Mouse (Mus musculus) limb, embryonic 13.5 days (tissue): ENCODE measurements around the gene N4bp2. TPM values are rescaled to one million over a fixed set of nuclear protein-coding genes. Genes with fewer than 3 reads are reported as not detected.
"Not testable (repeated sequence)": the region's sequence is repeated elsewhere in the genome, so short reads cannot be mapped to it uniquely, and the experiment has no call there.

Source experiments
- ATAC-seq: fragments of 200-750 bp; cut with Nextera tagmentation; 2 replicates; pipeline ENCODE4 v1.8.0; 2017; ENCODE audit warnings: low read depth, moderate number of reproducible peaks, moderate TSS enrichment; ENCODE audit not compliant: low FRiP score
- H3K27ac ChIP-seq: fragments of 300-500 bp; sonication (generic); 2 replicates; pipeline ENCODE4 v1.5.1; 2015; ENCODE audit warnings: inconsistent platforms, mild to moderate bottlenecking, moderate library complexity
- H3K27me3 ChIP-seq: fragments of 300-500 bp; sonication (generic); 2 replicates; pipeline ENCODE4 v1.6.1; 2015; ENCODE audit warnings: mild to moderate bottlenecking, inconsistent platforms
- H3K36me3 ChIP-seq: fragments of 300-500 bp; sonication (generic); 2 replicates; pipeline ENCODE4 v1.6.1; 2015; ENCODE audit warnings: inconsistent platforms, mild to moderate bottlenecking, moderate library complexity
- H3K4me1 ChIP-seq: fragments of 300-500 bp; sonication (generic); 2 replicates; pipeline ENCODE4 v1.6.1; 2015; ENCODE audit warnings: inconsistent platforms
- H3K4me2 ChIP-seq: fragments of 300-500 bp; sonication (generic); replicated peaks from 2 replicates; pipeline ENCODE4 v1.6.1; 2015; ENCODE audit warnings: inconsistent platforms, mild to moderate bottlenecking, moderate library complexity
- H3K4me3 ChIP-seq: fragments of 300-500 bp; sonication (generic); 2 replicates; pipeline ENCODE4 v1.5.1; 2015; ENCODE audit warnings: moderate library complexity, mild to moderate bottlenecking, inconsistent platforms
- H3K9ac ChIP-seq: fragments of 300-500 bp; sonication (generic); 2 replicates; pipeline ENCODE4 v1.6.1; 2015; ENCODE audit warnings: mild to moderate bottlenecking, inconsistent platforms
- H3K9me3 ChIP-seq: fragments of 300-500 bp; sonication (generic); 2 replicates; pipeline ENCODE4 v1.6.1; 2016; ENCODE audit warnings: inconsistent platforms
- WGBS: fragments of 180-500 bp; shearing (Covaris S2); methylation state at CpG from one replicate; pipeline ENCODE4 v1.1.7; 2015; 5-methylcytosine and 5-hydroxymethylcytosine counted together
- polyA plus RNA-seq: library from polyadenylated mRNA; unstranded; fragments of >200 nt; fragmentation: Nextera tagmentation; extraction: Ambion mirVana; gene quantifications from 2 replicates; pipeline ENCODE4 v1.2.1, GENCODE M21; 2015

N4bp2 gene
- 35.3 and 37.0 TPM in 2 replicates for polyA plus RNA-seq

GRCm38 (mm10) chr5:65763088-65763915 lies at the start of gene N4bp2:
Gene N4bp2, plus strand, starts transcription at chr5:65763521.
- Histone ChIP-seq H3K9me3 (no peaks in the 10 kb centered on the region), H3K4me1 (peaks cover 21% of the 10 kb centered on the region), H3K4me3 (peak within 1 kb of the TSS; percentile 91), H3K4me2 (peak within 1 kb of the TSS; percentile 73), H3K36me3 (peaks cover 8% of the 10 kb centered on the region; the same call in 1 of the 2 replicates), H3K9ac (peak within 1 kb of the TSS; percentile 100), H3K27me3 (no peaks in the 10 kb centered on the region), H3K27ac (peak within 1 kb of the TSS; percentile 100)
- under 1% methylated on average over 56 of the region's 80 CpGs for WGBS
- ATAC-seq: peak; percentile 30

GRCm38 (mm10) chr5:65715084-65715483 lies 48.2 kb upstream of the N4bp2 start:
- ATAC-seq: no peak
- Histone ChIP-seq H3K9ac (no peak overlapping the region), H3K4me3 (no peak overlapping the region), H3K4me1 (no peaks in the 10 kb centered on the region), H3K36me3 (no peaks in the 10 kb centered on the region), H3K9me3 (no peaks in the 10 kb centered on the region), H3K4me2 (no peak overlapping the region), H3K27ac (no peak overlapping the region), H3K27me3 (no peaks in the 10 kb centered on the region)
- 90% methylated on average over 6 of the region's 6 CpGs for WGBS

- Histone ChIP-seq H3K4me2 (no peak overlapping the region), H3K27me3 (no peaks in the 10 kb centered on the region), H3K4me3 (no peak overlapping the region), H3K9ac (no peak overlapping the region), H3K9me3 (no peaks in the 10 kb centered on the region), H3K4me1 (no peaks in the 10 kb centered on the region), H3K27ac (no peak overlapping the region), H3K36me3 (no peaks in the 10 kb centered on the region)
- 85% methylated on average over 18 of the region's 18 CpGs for WGBS
- no peak for ATAC-seq
These were observed 46.0 kb upstream of the N4bp2 start for GRCm38 (mm10) chr5:65717063-65717902.

GRCm38 (mm10) chr5:65717903-65718211 lies 45.5 kb upstream of the N4bp2 start:
- not testable (repeated sequence) for H3K27me3 ChIP-seq, ATAC-seq, H3K9ac ChIP-seq, H3K36me3 ChIP-seq, H3K4me1 ChIP-seq, H3K4me3 ChIP-seq, H3K27ac ChIP-seq, H3K4me2 ChIP-seq, H3K9me3 ChIP-seq
- 91% methylated on average over 8 of the region's 8 CpGs for WGBS

GRCm38 (mm10) chr5:65718368-65718767 lies 45.0 kb upstream of the N4bp2 start:
- Histone ChIP-seq H3K27me3 (no peaks in the 10 kb centered on the region), H3K4me2 (no peak overlapping the region), H3K27ac (no peak overlapping the region), H3K4me3 (no peak overlapping the region), H3K9ac (no peak overlapping the region), H3K4me1 (no peaks in the 10 kb centered on the region), H3K36me3 (no peaks in the 10 kb centered on the region), H3K9me3 (no peaks in the 10 kb centered on the region)
- ATAC-seq: no peak
- 30% methylated on average over 3 of the region's 3 CpGs for WGBS

GRCm38 (mm10) chr5:65724311-65725054 lies 38.8 kb upstream of the N4bp2 start:
- peak overlapping the region; percentile 85 for H3K27ac ChIP-seq
- no peaks in the 10 kb centered on the region for H3K9me3 ChIP-seq
- no peaks in the 10 kb centered on the region for H3K27me3 ChIP-seq
- peak overlapping the region; percentile 73 for H3K4me2 ChIP-seq
- 0 out of 2 replicates have a peak, but pooled peaks cover 5% of the 10 kb centered on the region for H3K4me1 ChIP-seq
- H3K9ac ChIP-seq: peak overlapping the region; percentile 61
- H3K36me3 ChIP-seq: no peaks in the 10 kb centered on the region
- 2% methylated on average over 23 of the region's 23 CpGs for WGBS
- H3K4me3 ChIP-seq: peak overlapping the region; percentile 44
- ATAC-seq: peak; percentile 88

GRCm38 (mm10) chr5:65731173-65732007 lies 31.9 kb upstream of the N4bp2 start:
- no peak overlapping the region for H3K27ac ChIP-seq

GRCm38 (mm10) chr5:65735601-65736000 lies 27.7 kb upstream of the N4bp2 start:
- no peak for ATAC-seq
- H3K27me3 ChIP-seq: no peaks in the 10 kb centered on the region
- 0 out of 2 replicates have a peak, but pooled peaks cover 7% of the 10 kb centered on the region for H3K9me3 ChIP-seq
- no peak overlapping the region for H3K9ac ChIP-seq
- H3K4me2 ChIP-seq: no peak overlapping the region
- 80% methylated on average over 2 of the region's 2 CpGs for WGBS
- H3K4me3 ChIP-seq: no peak overlapping the region
- no peaks in the 10 kb centered on the region for H3K36me3 ChIP-seq
- H3K4me1 ChIP-seq: no peaks in the 10 kb centered on the region
- H3K27ac ChIP-seq: no peak overlapping the region

More at GRCm38 (mm10) chr5:65731173-65732007, 31.9 kb upstream of the N4bp2 start:
- Histone ChIP-seq H3K4me1 (no peaks in the 10 kb centered on the region), H3K4me3 (no peak overlapping the region), H3K36me3 (no peaks in the 10 kb centered on the region), H3K4me2 (no peak overlapping the region), H3K9ac (no peak overlapping the region), H3K27me3 (no peaks in the 10 kb centered on the region), H3K9me3 (0 out of 2 replicates have a peak, but pooled peaks cover 7% of the 10 kb centered on the region)
- no peak for ATAC-seq
- WGBS: 66% methylated on average over 9 of the region's 9 CpGs

GRCm38 (mm10) chr5:65739366-65739765 lies 24.0 kb upstream of the N4bp2 start:
- no peak overlapping the region for H3K27ac ChIP-seq
- H3K36me3 ChIP-seq: no peaks in the 10 kb centered on the region
- WGBS: 93% methylated on average over 3 of the region's 3 CpGs
- 0 out of 2 replicates have a peak, but pooled peaks cover 7% of the 10 kb centered on the region for H3K9me3 ChIP-seq
- no peak overlapping the region for H3K4me2 ChIP-seq
- no peaks in the 10 kb centered on the region for H3K4me1 ChIP-seq
- no peaks in the 10 kb centered on the region for H3K27me3 ChIP-seq
- no peak overlapping the region for H3K4me3 ChIP-seq
- ATAC-seq: no peak
- H3K9ac ChIP-seq: no peak overlapping the region

GRCm38 (mm10) chr5:65746908-65747307 lies 16.4 kb upstream of the N4bp2 start:
- WGBS: 45% methylated on average over 5 of the region's 5 CpGs
- no peak for ATAC-seq
- H3K9me3 ChIP-seq: no peaks in the 10 kb centered on the region

GRCm38 (mm10) chr5:65748386-65748785 lies 14.9 kb upstream of the N4bp2 start:
- H3K4me3 ChIP-seq: no peak overlapping the region
- no peak overlapping the region for H3K9ac ChIP-seq
- peaks cover 5% of the 10 kb centered on the region; the same call in 1 of the 2 replicates for H3K4me1 ChIP-seq
- no peaks in the 10 kb centered on the region for H3K36me3 ChIP-seq
- 47% methylated on average over 2 of the region's 2 CpGs for WGBS
- no peaks in the 10 kb centered on the region for H3K9me3 ChIP-seq
- no peak overlapping the region for H3K27ac ChIP-seq
- H3K4me2 ChIP-seq: no peak overlapping the region
- ATAC-seq: no peak
- no peaks in the 10 kb centered on the region for H3K27me3 ChIP-seq

More at GRCm38 (mm10) chr5:65746908-65747307, 16.4 kb upstream of the N4bp2 start:
- no peak overlapping the region for H3K27ac ChIP-seq
- no peak overlapping the region for H3K4me3 ChIP-seq
- H3K4me1 ChIP-seq: peaks cover 5% of the 10 kb centered on the region; the same call in 1 of the 2 replicates
- no peak overlapping the region for H3K4me2 ChIP-seq
- no peaks in the 10 kb centered on the region for H3K36me3 ChIP-seq
- H3K9ac ChIP-seq: no peak overlapping the region
- H3K27me3 ChIP-seq: no peaks in the 10 kb centered on the region
